Mouse (Mus musculus) forelimb bud, embryonic 11.5 days (tissue): Measurements from ENCODE around the gene Sfi1.
"Not testable (repeated sequence)": the region's sequence is repeated elsewhere in the genome, so short reads cannot be mapped to it uniquely, and the experiment has no call there.

Experiments
- DNase-seq: peaks from one replicate; pipeline ENCODE4 v3.0.0-alpha.2; 2012; ENCODE audit warnings: low read depth, low spot score

Gene Sfi1

GRCm38 (mm10) chr11:3104501-3105260, 88.6 kb downstream of the Sfi1 start:
- DNase-seq, result peak; percentile 54

- no peak for DNase-seq
These were observed 89.6 kb downstream of the Sfi1 start for GRCm38 (mm10) chr11:3103619-3104164.

GRCm38 (mm10) chr11:3102626-3103025, 90.6 kb downstream of the Sfi1 start:
- not testable (repeated sequence) for DNase-seq

- DNase-seq, result no peak
These were observed 91.3 kb downstream of the Sfi1 start for GRCm38 (mm10) chr11:3101875-3102494.

- DNase-seq, result peak; percentile 65
These were observed 92.0 kb downstream of the Sfi1 start for GRCm38 (mm10) chr11:3101072-3101874.

GRCm38 (mm10) chr11:3100066-3100645, 93.1 kb downstream of the Sfi1 start:
- peak; percentile 92 for DNase-seq
